Mouse (Mus musculus) MEL (cell line): ENCODE data around the gene Il12rb1. TPM values are rescaled to one million over a fixed set of nuclear protein-coding genes. Genes with fewer than 3 reads are reported as not detected.

Experiments used
- DNase-seq: peaks from one replicate; pipeline ENCODE4 v3.0.0; 2011; ENCODE audit warnings: low read depth, low spot score
- H3K27ac ChIP-seq: 2 replicates; pipeline ENCODE4 v1.5.1; 2012; ENCODE audit warnings: low read depth, mild to moderate bottlenecking, control low read depth, low read length, moderate library complexity; ENCODE audit not compliant: control insufficient read depth
- H3K27me3 ChIP-seq, 2 experiments: fragments of 150-350 bp in 1 of 2; sonication (generic) in 1 of 2; 2 replicates each; pipeline ENCODE4 v1.6.1; 2012; ENCODE audit warnings: low read length in 2 of 2, mild to moderate bottlenecking in 2 of 2, improper control_type of control experiment in 1 of 2, moderate library complexity in 1 of 2; ENCODE audit not compliant: insufficient read depth in 2 of 2, control insufficient read depth in 1 of 2
- H3K36me3 ChIP-seq, 2 experiments: 2 replicates each; pipeline ENCODE4 v1.6.1; 2012 to 2014; ENCODE audit warnings: low read length in 2 of 2, improper control_type of control experiment in 1 of 2, inconsistent platforms in 1 of 2, mild to moderate bottlenecking in 1 of 2; ENCODE audit not compliant: insufficient read depth in 2 of 2, control insufficient read depth in 1 of 2
- H3K4me1 ChIP-seq, 2 experiments: fragments of 150-350 bp in 1 of 2; sonication (generic) in 1 of 2; 2 replicates each; pipeline ENCODE4 v1.6.1; 2012; ENCODE audit warnings: low read length in 2 of 2, improper control_type of control experiment in 1 of 2, mild to moderate bottlenecking in 1 of 2; ENCODE audit not compliant: insufficient read depth in 2 of 2, control insufficient read depth in 1 of 2
- H3K4me3 ChIP-seq, 2 experiments: fragments of 150-350 bp in 1 of 2; sonication (generic) in 1 of 2; 2 replicates each; pipeline ENCODE4 v1.5.1; 2012; ENCODE audit warnings: low read depth in 2 of 2, low read length in 2 of 2, mild to moderate bottlenecking in 2 of 2, moderate library complexity in 2 of 2, control low read depth in 1 of 2, improper control_type of control experiment in 1 of 2; ENCODE audit not compliant: control insufficient read depth in 1 of 2, insufficient read depth in 1 of 2
- H3K79me2 ChIP-seq: 2 replicates; pipeline ENCODE4 v1.6.1; 2012; ENCODE audit warnings: mild to moderate bottlenecking, low read length, moderate library complexity; ENCODE audit not compliant: control insufficient read depth, poor library complexity, insufficient read depth
- H3K9ac ChIP-seq: 2 replicates; pipeline ENCODE4 v1.6.1; 2012; ENCODE audit warnings: low read depth, mild to moderate bottlenecking, control low read depth, low read length, moderate library complexity; ENCODE audit not compliant: control insufficient read depth, poor library complexity, severe bottlenecking
- H3K9me3 ChIP-seq: fragments of 150-350 bp; sonication (generic); replicated peaks from 2 replicates; pipeline ENCODE4 v1.6.1; 2012; ENCODE audit warnings: mild to moderate bottlenecking, low read length, improper control_type of control experiment, moderate library complexity; ENCODE audit not compliant: insufficient read depth
- BHLHE40 ChIP-seq: IDR thresholded peaks from 2 replicates; pipeline ENCODE4 v1.6.1; 2012; ENCODE audit warnings: low read depth, mild to moderate bottlenecking, inconsistent platforms, low read length, improper control_type of control experiment, borderline replicate concordance
- CTCF ChIP-seq, 3 experiments: IDR thresholded peaks in 2 of 3; conservative IDR thresholded peaks in 1 of 3; 2 replicates each; pipeline ENCODE4 v1.5.1; 2011 to 2012; ENCODE audit warnings: low read length in 3 of 3, low read depth in 2 of 3, mild to moderate bottlenecking in 2 of 3, improper control_type of control experiment in 1 of 3, inconsistent platforms in 1 of 3, mixed read lengths in 1 of 3, moderate library complexity in 1 of 3; ENCODE audit not compliant: control insufficient read depth in 1 of 3, insufficient read depth in 1 of 3, poor library complexity in 1 of 3, severe bottlenecking in 1 of 3
- ELF1 ChIP-seq: IDR thresholded peaks from 2 replicates; pipeline ENCODE4 v1.6.1; 2014; ENCODE audit warnings: low read depth, mild to moderate bottlenecking, inconsistent platforms, low read length, improper control_type of control experiment, moderate library complexity
- EP300 ChIP-seq, 2 experiments: IDR thresholded peaks; 2 replicates each; pipeline ENCODE4 v1.6.1; 2011; ENCODE audit warnings: improper control_type of control experiment in 2 of 2, low read length in 2 of 2, low read depth in 1 of 2, mild to moderate bottlenecking in 1 of 2
- GABPA ChIP-seq: IDR thresholded peaks from 2 replicates; pipeline ENCODE4 v1.6.1; 2012; ENCODE audit warnings: low read depth, mild to moderate bottlenecking, inconsistent platforms, low read length, improper control_type of control experiment, moderate library complexity
- GATA1 ChIP-seq: IDR thresholded peaks from 2 replicates; pipeline ENCODE4 v1.6.1; 2011; ENCODE audit warnings: low read depth, low read length, improper control_type of control experiment
- JUND ChIP-seq: IDR thresholded peaks from 2 replicates; pipeline ENCODE4 v1.6.1; 2011; ENCODE audit warnings: low read depth, mild to moderate bottlenecking, improper control_type of control experiment, low read length
- MAFK ChIP-seq: IDR thresholded peaks from 2 replicates; pipeline ENCODE4 v1.6.1; 2011; ENCODE audit warnings: low read depth, mild to moderate bottlenecking, low read length, improper control_type of control experiment, borderline replicate concordance
- MAX ChIP-seq: IDR thresholded peaks from 2 replicates; pipeline ENCODE4 v1.6.1; 2011; ENCODE audit warnings: low read length, improper control_type of control experiment
- MEF2A ChIP-seq: IDR thresholded peaks from 2 replicates; pipeline ENCODE4 v1.6.1; 2014; ENCODE audit warnings: low read depth, mild to moderate bottlenecking, inconsistent platforms, low read length, improper control_type of control experiment; ENCODE audit not compliant: poor library complexity, insufficient replicate concordance, severe bottlenecking; ENCODE audit errors: extremely low read depth
- MYB ChIP-seq: IDR thresholded peaks from 2 replicates; pipeline ENCODE4 v1.6.1; 2011; ENCODE audit warnings: mild to moderate bottlenecking, low read depth, low read length, improper control_type of control experiment
- NRF1 ChIP-seq: IDR thresholded peaks from 2 replicates; pipeline ENCODE4 v1.6.1; 2014; ENCODE audit warnings: low read depth, mild to moderate bottlenecking, inconsistent platforms, low read length, improper control_type of control experiment, moderate library complexity; ENCODE audit not compliant: poor library complexity, insufficient read depth, severe bottlenecking
- POLR2AphosphoS2 ChIP-seq: IDR thresholded peaks from 2 replicates; pipeline ENCODE4 v1.6.1; 2011; ENCODE audit warnings: low read length, improper control_type of control experiment
- POLR2AphosphoS5 ChIP-seq: IDR thresholded peaks from 2 replicates; pipeline ENCODE4 v1.6.1; 2012; ENCODE audit warnings: low read depth, borderline replicate concordance, mild to moderate bottlenecking, inconsistent platforms, low read length, moderate library complexity, mixed read lengths
- RCOR1 ChIP-seq: IDR thresholded peaks from 2 replicates; pipeline ENCODE4 v1.6.1; 2012; ENCODE audit warnings: low read depth, mild to moderate bottlenecking, inconsistent platforms, low read length, improper control_type of control experiment
- SIN3A ChIP-seq: IDR thresholded peaks from 2 replicates; pipeline ENCODE4 v1.6.1; 2012; ENCODE audit warnings: low read length, improper control_type of control experiment, inconsistent platforms
- SMC3 ChIP-seq: IDR thresholded peaks from 2 replicates; pipeline ENCODE4 v1.6.1; 2011; ENCODE audit warnings: low read depth, low read length, improper control_type of control experiment
- TBP ChIP-seq: IDR thresholded peaks from 2 replicates; pipeline ENCODE4 v1.8.0; 2011; ENCODE audit warnings: low read depth, low read length, improper control_type of control experiment
- TCF12 ChIP-seq: IDR thresholded peaks from 2 replicates; pipeline ENCODE4 v1.6.1; 2014; ENCODE audit warnings: low read depth, mild to moderate bottlenecking, inconsistent platforms, low read length, improper control_type of control experiment, moderate library complexity
- USF1 ChIP-seq: IDR thresholded peaks from 2 replicates; pipeline ENCODE4 v1.6.1; 2014; ENCODE audit warnings: low read depth, mild to moderate bottlenecking, inconsistent platforms, low read length, improper control_type of control experiment, moderate library complexity
- ZC3H11A ChIP-seq: IDR thresholded peaks from 2 replicates; pipeline ENCODE4 v1.6.1; 2012; ENCODE audit warnings: low read depth, mild to moderate bottlenecking, inconsistent platforms, low read length, improper control_type of control experiment
- ZNF384 ChIP-seq: IDR thresholded peaks from 2 replicates; pipeline ENCODE4 v1.6.1; 2012; ENCODE audit warnings: low read depth, mild to moderate bottlenecking, inconsistent platforms, low read length, improper control_type of control experiment
- polyA plus RNA-seq, 2 experiments: library from polyadenylated mRNA; stranded (reverse) in 1 of 2; unstranded in 1 of 2; fragments of >175 nt in 1 of 2; fragments of >200 nt in 1 of 2; gene quantifications; 2 replicates each; pipeline versions ENCODE4 v1.2.1 to v1.2.4; 2012; ENCODE audit warnings: low replicate concordance in 2 of 2, low read depth in 1 of 2; ENCODE audit not compliant: insufficient read length in 2 of 2, insufficient read depth in 1 of 2, missing spikeins in 1 of 2
- total RNA-seq: library from RNA; depleted of rRNA; stranded (reverse); fragments of 300-350 nt; gene quantifications from 2 replicates; pipeline ENCODE4 v1.2.3, GENCODE M21; 2012

Il12rb1 gene
- total and polyA plus RNA-seq, 3 experiments = 1.2 to 2.2 TPM; not detected in 1

- no peaks in the 10 kb centered on the region for H3K9me3 ChIP-seq
- H3K79me2 ChIP-seq = no peaks in the 10 kb centered on the region
- no peak overlapping the region for H3K9ac ChIP-seq
- no peak for DNase-seq
- no peaks in the 10 kb centered on the region for H3K36me3 ChIP-seq
- TF ChIP-seq MAFK (no peak), TCF12 (no peak), MAX (no peak), NRF1 (no peak), SIN3A (no peak), CTCF (IDR thresholded peaks at IDR 0.05 in 2 of 3, conservative IDR thresholded peaks at IDR 0.05 in 1 of 3; ENCODE audit: control insufficient read depth in 1 of 3, insufficient read depth in 1 of 3, low read depth in 2 of 3, low read length in 3 of 3, poor library complexity in 1 of 3, severe bottlenecking in 1 of 3) (no peak; a peak in 1 of 6 replicates), ZC3H11A (no peak), EP300 (IDR thresholded peaks at IDR 0.05; ENCODE audit: low read depth in 1 of 2, low read length in 2 of 2) (no peak), MYB (no peak), JUND (no peak), RCOR1 (no peak), MEF2A (no peak), TBP (no peak), GABPA (no peak), USF1 (no peak), POLR2AphosphoS5 (no peak), GATA1 (no peak)
- H3K27me3 ChIP-seq = no peaks in the 10 kb centered on the region
- H3K27ac ChIP-seq = no peak overlapping the region
- no peak overlapping the region for H3K4me3 ChIP-seq
- H3K4me1 ChIP-seq = peaks cover 0 to 6% of the 10 kb centered on the region in 2 experiments; a peak in 1 of 4 replicates
Observed at GRCm38 (mm10) chr8:70812055-70812454, 3.8 kb downstream of the Il12rb1 start.

DNA sequence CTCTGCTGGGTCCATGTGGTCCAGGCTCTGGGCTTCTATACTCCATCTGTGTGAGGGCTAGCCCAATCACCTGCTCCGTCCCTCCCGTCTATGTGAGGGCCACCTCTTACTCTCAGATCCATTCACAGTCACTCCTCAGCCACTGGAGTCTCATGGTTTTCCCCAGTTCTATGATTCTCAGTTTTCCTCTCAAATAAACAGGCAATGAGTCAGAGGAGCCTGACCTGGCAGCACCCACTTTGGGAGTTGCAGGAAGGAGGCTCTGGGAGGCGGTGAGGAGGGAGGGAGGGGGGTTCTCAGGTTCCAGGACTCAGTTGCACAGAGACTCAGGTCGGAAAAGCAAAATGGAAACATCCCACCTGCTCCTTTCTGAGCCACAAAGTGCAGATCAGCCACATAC lies 4.6 kb downstream of the Il12rb1 start:
- Histone ChIP-seq H3K4me1 (peaks cover 3 to 5% of the 10 kb centered on the region in 2 experiments; a peak in 2 of 4 replicates), H3K9me3 (no peaks in the 10 kb centered on the region), H3K27me3 (no peaks in the 10 kb centered on the region), H3K9ac (no peak overlapping the region), H3K79me2 (no peaks in the 10 kb centered on the region), H3K4me3 (no peak overlapping the region), H3K27ac (no peak overlapping the region), H3K36me3 (no peaks in the 10 kb centered on the region)
- DNase-seq = no peak
- TF ChIP-seq JUND = no peak
- no peak for TF ChIP-seq ZNF384
- TF ChIP-seq POLR2AphosphoS2 = no peak
- no peak for TF ChIP-seq SMC3
- TF ChIP-seq BHLHE40 = no peak
- TF ChIP-seq POLR2AphosphoS5 = no peak
- no peak for TF ChIP-seq MYB
- TF ChIP-seq ELF1 = no peak
